Mouse (Mus musculus) urinary bladder, postnatal 14 days (tissue): Measurements from ENCODE around the gene Slc35a2.

Experiments
- DNase-seq: peaks from one replicate; pipeline ENCODE4 v3.0.0; 2021; ENCODE audit warnings: low spot score

The Slc35a2 gene

DNA sequence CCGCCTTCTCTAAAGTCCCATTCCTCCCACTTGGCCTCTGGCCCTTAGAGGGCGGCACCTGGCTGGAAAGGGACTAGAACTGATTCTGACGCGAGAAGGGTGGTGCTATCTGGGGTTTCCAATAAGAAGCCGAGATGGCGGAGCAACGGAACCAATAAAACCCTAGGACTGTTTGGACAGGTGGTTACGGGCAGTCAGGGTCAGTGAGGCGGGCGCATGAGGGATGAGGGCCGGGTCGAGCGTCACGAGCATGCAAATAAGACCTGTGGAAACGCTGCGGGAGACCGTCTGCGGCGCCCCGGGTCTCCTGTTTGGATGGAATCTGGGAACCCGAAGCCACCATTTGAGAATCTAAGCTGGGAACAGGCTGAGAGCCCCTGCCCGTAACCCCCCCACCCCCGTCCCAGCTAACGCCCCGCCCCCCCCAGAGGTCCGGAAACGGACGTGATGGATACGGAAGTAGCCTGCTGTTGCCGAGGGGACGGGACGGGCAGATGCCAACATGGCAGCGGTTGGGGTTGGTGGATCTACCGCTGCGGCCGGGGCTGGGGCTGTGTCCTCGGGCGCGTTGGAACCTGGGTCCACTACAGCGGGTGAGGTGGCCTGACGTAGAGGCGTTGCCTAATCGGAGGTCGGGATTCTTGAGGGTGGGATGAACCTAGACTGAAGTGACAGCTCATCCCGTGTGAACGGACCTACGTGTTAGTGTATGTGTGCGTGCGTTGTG lies at the start of gene Slc35a2:
Slc35a2 (plus strand) TSS at position 188 of the 727 bp plus-strand sequence.
- peak; percentile 84 for DNase-seq

GRCm38 (mm10) chrX:7837146-7837545 lies 46.7 kb upstream of the Slc35a2 start:
- no peak for DNase-seq

- no peak for DNase-seq
Measured at GRCm38 (mm10) chrX:7840842-7841162, 43.0 kb upstream of the Slc35a2 start.

DNA sequence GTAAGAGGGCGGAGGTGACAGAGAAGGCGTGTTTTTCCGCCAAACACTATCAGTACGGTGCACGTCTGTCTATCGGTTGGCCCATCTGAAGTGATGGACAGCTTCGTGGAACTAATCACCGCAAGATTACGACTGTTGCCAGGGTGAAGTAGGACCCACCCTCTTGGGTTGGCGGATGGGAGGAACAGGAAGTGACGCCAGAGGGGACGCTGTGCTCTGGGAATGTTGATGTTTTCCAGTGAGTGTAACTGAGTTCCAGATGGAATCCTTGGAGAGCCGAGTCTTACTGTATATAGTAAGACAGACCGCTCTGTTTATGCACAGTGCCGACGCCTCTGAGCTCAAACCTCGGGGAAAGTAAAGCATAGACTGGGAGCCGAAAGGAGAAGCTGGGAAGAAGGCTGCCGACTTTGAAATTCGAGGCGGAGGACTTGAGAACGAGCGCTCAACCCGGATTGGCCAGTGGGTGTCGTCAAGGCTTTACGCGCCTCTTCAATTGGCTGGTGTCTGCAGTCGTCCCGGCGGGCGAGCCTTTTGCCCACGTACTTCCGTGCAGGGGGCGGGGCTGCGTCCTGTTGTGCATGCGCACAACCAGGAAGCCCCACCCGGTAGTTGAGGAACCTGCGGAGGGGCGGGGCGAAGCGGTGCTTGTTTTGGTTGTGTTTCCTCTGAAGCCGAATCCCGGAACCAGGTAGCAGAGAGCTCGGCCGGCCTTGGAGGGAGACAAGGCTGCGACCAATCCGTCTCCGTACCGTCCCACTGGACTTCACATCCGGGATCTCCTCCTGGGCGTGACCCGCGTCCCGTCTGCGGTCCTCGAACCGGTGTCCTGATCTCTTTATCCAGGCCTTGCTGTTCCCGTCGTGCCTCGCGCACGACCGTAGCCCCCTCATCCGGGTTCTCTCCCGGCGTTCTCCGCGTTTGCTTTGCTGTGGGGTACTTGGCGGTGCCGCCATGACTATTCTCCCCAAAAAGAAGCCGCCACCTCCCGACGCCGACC lies 42.4 kb upstream of the Slc35a2 start, which contains the start of gene Otud5:
Otud5 (plus strand) TSS at position 202 of the 1,000 bp plus-strand sequence.
- peak; percentile 95 for DNase-seq

- peak; percentile 3 for DNase-seq
Measured at GRCm38 (mm10) chrX:7842318-7842717, 41.5 kb upstream of the Slc35a2 start.

DNA sequence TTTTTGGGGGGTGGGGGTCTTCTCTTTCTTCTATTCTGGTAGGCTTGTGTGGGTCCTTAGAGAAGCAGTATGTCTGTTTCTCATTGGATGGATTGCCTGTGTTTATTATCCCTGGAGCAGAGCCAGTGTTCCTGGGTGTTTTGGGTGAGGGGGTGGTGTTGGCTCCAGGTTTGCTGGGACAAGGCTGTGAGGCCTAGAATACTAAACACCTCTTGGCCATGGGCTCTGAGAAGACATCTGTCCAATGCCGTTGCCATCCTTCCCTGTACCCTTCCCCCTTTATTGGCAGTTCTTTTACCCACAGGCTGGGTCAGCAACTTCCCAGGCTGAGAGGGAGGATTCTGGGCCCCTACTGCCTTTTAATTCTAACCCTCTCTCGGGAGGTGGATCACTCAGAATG lies 36.0 kb upstream of the Slc35a2 start:
- DNase-seq = no peak

- DNase-seq = no peak
Measured at GRCm38 (mm10) chrX:7854578-7854977, 29.2 kb upstream of the Slc35a2 start.

DNA sequence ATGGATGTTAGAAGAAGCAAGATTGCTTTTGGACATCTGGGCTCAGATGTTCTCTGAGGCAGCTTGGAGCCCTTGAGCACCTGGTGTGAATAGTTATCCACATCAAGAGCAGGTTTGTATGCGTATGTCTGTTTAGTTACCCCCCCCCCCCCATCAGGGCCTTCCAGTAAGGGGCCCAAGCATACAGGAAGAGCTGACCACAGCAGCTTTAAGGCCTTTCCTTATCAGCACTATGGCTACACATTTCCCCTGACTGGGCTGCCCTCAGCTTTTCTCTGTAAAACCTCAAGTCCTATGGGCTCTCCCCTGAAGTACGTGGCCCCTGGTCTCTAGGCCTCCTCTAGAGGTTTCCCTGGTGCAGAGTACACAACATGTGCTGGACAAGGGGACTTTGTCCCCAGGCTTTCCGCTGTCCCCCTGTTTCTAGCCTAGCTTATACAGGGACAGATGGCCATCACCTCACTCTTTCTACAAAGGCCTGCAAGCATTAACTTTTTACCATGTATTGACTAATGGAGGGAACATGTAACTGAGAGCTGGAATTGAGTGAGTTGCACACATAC lies 24.6 kb upstream of the Slc35a2 start:
- no peak for DNase-seq

GRCm38 (mm10) chrX:7863181-7863580 lies 20.6 kb upstream of the Slc35a2 start:
- DNase-seq = no peak

DNA sequence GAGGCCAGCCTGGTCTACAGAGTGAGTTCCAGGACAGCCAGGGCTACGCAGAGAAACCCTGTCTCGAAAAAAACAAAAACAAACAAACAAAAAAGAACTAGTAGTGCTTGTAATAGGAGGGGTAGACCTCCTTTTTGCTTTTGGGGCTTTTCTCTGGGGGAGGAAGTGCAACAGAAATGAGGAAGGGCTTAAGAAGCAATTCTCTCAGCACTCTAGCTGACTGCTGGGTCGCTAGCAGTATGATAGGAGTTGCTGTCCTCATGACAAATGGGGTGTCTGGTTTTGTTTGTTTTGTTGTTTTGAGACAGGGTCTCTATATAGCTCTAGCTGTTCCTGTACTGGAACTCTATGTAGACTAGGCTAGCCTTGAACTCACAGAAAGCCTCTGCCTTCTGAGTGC lies 19.3 kb upstream of the Slc35a2 start:
- DNase-seq = no peak

DNA sequence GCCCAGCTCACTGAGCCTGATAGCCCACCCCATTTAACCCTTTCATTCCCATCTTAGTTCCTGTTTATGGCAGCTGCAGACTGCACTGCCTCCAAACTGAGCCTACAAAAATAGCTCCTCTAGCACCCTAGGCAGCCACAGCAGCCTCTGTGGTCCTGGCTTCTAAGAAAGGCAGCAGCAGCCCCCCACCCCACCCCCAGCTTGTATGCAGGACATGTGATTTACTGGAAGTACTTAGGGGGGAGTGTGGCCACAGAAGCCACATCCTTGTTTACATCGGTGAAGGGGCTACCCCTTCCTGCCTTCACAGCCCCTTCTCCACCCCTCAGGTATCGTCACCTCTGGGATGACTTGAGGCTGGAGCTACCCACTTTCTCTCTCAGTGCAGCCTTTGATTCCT lies 18.5 kb upstream of the Slc35a2 start:
- no peak for DNase-seq

DNA sequence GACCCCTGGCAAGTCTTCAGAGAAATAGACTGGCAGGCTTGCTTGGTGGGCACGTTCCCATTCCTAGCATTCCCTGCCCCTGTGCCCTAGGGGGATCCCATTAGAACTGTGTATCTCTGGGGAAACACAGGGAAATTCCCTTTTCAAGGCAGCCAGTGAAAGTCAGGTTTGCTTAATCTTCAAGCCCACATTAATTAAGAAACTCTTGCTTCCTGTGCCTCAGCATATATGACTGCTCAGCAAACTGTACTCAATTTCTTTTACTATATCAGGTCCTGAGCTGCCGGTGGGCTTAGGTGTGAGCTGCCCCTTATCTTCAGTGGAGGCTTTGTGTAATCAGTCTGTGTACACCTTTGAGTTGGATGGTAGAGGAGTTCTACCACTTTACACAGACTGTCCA lies 18.0 kb upstream of the Slc35a2 start:
- DNase-seq = no peak

DNA sequence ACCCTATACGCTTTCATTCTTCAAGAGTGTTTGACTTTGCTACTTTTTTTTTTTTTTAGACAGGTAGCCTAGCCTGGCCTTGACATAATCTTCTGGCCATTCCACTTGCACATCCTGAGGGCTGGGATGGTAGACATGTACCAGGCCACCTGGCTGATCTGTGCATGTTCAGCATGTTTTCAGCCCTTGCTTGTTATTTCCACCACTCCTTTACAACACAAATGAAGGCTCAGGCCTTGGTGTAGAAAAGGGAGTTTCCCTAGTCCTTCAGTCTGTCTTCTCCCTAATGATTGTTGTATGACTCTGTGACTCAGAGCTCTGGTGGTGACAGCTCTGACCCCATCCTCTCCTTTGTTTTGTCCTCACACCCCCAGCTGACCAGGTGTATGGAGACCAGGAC lies 16.7 kb upstream of the Slc35a2 start:
- DNase-seq = no peak

DNA sequence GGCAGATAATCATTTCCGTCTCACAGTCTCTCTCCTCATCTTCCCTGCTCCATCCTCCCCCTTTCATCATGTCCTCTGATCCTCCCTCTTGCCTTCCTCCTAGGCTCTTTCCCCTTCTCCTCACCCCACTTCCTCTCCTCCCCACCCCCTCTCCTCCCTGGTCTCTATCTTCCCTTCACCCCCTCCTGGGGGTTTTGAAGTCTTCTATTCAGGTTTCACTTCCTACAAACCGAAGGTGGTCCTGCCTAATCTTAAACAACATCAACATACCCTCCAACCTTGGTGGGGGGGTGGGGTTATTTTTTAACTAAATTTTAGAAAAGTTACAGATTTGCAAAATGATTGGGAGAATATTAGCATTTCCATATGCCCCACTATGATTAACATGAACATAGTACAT lies 15.3 kb upstream of the Slc35a2 start:
- DNase-seq = no peak

GRCm38 (mm10) chrX:7869826-7870225 lies 14.0 kb upstream of the Slc35a2 start:
- no peak for DNase-seq

DNA sequence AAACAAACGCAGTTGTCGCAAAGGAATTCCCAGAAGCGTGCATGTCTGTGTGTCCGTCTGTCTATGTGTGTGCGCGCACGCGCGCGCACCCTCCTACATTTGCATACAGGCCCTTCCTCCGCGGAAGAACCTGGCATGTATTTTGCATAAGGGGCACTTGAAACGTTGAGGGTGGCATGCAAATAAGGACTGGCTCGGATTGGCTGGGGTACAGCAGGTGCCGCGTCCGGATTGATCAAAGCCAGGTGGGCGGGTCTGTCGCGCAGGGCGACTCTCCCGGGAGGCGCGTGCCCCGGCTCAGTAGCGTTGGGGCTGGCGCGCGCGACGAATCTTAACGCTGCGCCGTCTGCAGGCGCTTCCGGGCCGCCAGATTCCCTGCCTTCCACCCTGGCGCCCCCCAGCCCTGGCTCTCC lies 5.8 kb upstream of the Slc35a2 start, which contains the start of gene Pim2:
Pim2 (plus strand) TSS at position 256 of the 413 bp plus-strand sequence.
- peak; percentile 81 for DNase-seq

DNA sequence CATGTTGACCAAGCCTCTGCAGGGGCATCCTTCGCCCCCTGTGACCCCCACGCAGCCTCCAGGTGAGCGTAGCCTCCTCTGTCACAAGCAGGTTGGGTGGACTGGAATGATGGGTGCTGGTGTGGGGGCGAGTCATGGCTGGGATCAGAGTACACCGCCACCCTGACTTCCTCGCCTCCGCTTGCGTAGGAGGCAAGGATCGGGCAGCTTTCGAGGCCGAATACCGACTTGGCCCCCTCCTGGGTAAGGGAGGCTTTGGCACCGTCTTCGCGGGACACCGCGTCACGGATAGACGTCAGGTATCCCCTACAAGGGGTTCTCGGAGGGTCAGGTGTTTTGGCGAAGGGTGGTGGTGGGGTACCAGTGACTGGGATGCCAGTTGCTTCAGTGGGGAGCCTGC lies 5.3 kb upstream of the Slc35a2 start:
- peak; percentile 4 for DNase-seq

DNA sequence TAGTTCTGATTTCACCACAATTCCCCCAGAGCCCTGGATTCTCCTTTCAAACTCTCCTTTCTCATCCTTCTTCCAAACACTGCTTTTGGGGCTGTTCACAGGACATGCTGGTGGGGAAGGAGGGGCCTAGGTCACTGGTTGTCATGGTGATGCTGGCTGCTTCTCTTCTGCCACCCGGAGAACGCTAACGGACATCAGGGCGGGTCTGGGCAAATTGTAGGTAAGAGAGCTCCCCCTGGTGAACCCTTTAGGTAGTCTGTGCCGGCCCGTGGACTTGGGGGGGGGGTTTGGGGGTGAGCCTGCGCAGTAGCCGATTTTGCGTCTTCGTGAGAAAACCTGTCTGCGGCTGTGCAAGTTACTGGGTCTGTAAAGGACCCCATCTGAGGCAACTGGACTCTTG lies 4.0 kb upstream of the Slc35a2 start:
- peak; percentile 43 for DNase-seq

- DNase-seq = no peak
Measured at GRCm38 (mm10) chrX:7898211-7898610, 14.4 kb downstream of the Slc35a2 start.

GRCm38 (mm10) chrX:7898880-7899874 lies 15.3 kb downstream of the Slc35a2 start, which contains the start of the genes Pqbp1 and Timm17b:
Gene Pqbp1, minus strand, starts transcription at chrX:7899269.
Gene Timm17b, plus strand, starts transcription at chrX:7899357.
- peak; percentile 88 for DNase-seq

GRCm38 (mm10) chrX:7904441-7904840 lies 20.6 kb downstream of the Slc35a2 start:
- no peak for DNase-seq
